Mouse (Mus musculus): Measurements from ENCODE around the gene Tifab. TPM values are rescaled to one million over a fixed set of nuclear protein-coding genes. Genes with fewer than 3 reads are reported as not detected.

The Tifab gene
- polyA plus RNA-seq, 1 experiment from 2014 or later: 4.8 TPM

GRCm38 (mm10) chr13:56134631-56135181 lies 44.0 kb downstream of the Tifab start:
- Histone ChIP-seq H3K27me3 (replicated peaks; ENCODE audit: control insufficient read depth, insufficient read depth, low read length) (no peaks in the 10 kb centered on the region), H3K9me3 (ENCODE audit: control insufficient read depth, low read length) (no peaks in the 10 kb centered on the region), H3K4me3 (ENCODE audit: low read length) (peak overlapping the region; percentile 86), H3K4me2 (ENCODE audit: low read depth, low read length) (peak overlapping the region; percentile 86), H3K9ac (ENCODE audit: low read depth, low read length) (peak overlapping the region; percentile 98), H3K27ac (ENCODE audit: low read length) (peak overlapping the region; percentile 82), H3K4me1 (ENCODE audit: control insufficient read depth, insufficient read depth, low read length) (peaks cover 31% of the 10 kb centered on the region), H3K36me3 (ENCODE audit: control insufficient read depth, insufficient read depth, low read length) (no peaks in the 10 kb centered on the region; the same call in 1 of the 2 replicates)
- ATAC-seq: peak; percentile 39
- WGBS: under 1% methylated on average over 50 of the region's 50 CpGs

- no peak for ATAC-seq
- no peak overlapping the region for H3K27ac ChIP-seq (ENCODE audit: low read length)
These were observed 44.7 kb downstream of the Tifab start for GRCm38 (mm10) chr13:56134031-56134430.

GRCm38 (mm10) chr13:56132941-56133340 lies 45.7 kb downstream of the Tifab start:
- H3K4me1 ChIP-seq (ENCODE audit: control insufficient read depth, insufficient read depth, low read length): peaks cover 31% of the 10 kb centered on the region
- 81% methylated on average over 7 of the region's 7 CpGs for WGBS
- H3K9me3 ChIP-seq (ENCODE audit: control insufficient read depth, low read length): 0 out of 2 replicates have a peak, but pooled peaks cover 5% of the 10 kb centered on the region
- no peaks in the 10 kb centered on the region for H3K27me3 ChIP-seq (replicated peaks; ENCODE audit: control insufficient read depth, insufficient read depth, low read length)
- no peak overlapping the region for H3K4me3 ChIP-seq (ENCODE audit: low read length)
- H3K4me2 ChIP-seq (ENCODE audit: low read depth, low read length): 0 out of 2 replicates have a peak overlapping the region, but pooled peaks have one; percentile 22
- H3K36me3 ChIP-seq (ENCODE audit: control insufficient read depth, insufficient read depth, low read length): peaks cover 5% of the 10 kb centered on the region
- ATAC-seq: no peak
- H3K27ac ChIP-seq (ENCODE audit: low read length): no peak overlapping the region
- no peak overlapping the region for H3K9ac ChIP-seq (ENCODE audit: low read depth, low read length)

More at GRCm38 (mm10) chr13:56134031-56134430, 44.7 kb downstream of the Tifab start:
- Histone ChIP-seq H3K4me1 (ENCODE audit: control insufficient read depth, insufficient read depth, low read length) (peaks cover 31% of the 10 kb centered on the region), H3K4me3 (ENCODE audit: low read length) (peak overlapping the region; percentile 86), H3K27me3 (replicated peaks; ENCODE audit: control insufficient read depth, insufficient read depth, low read length) (no peaks in the 10 kb centered on the region), H3K9me3 (ENCODE audit: control insufficient read depth, low read length) (no peaks in the 10 kb centered on the region), H3K36me3 (ENCODE audit: control insufficient read depth, insufficient read depth, low read length) (no peaks in the 10 kb centered on the region; the same call in 1 of the 2 replicates), H3K9ac (ENCODE audit: low read depth, low read length) (peak overlapping the region; percentile 98), H3K4me2 (ENCODE audit: low read depth, low read length) (peak overlapping the region; percentile 86)
- WGBS: 48% methylated on average over 5 of the region's 5 CpGs

- WGBS: 68% methylated on average over 11 of the region's 11 CpGs
- Histone ChIP-seq H3K9ac (ENCODE audit: low read depth, low read length) (no peak overlapping the region), H3K4me2 (ENCODE audit: low read depth, low read length) (0 out of 2 replicates have a peak overlapping the region, but pooled peaks have one; percentile 22), H3K4me3 (ENCODE audit: low read length) (no peak overlapping the region), H3K27me3 (replicated peaks; ENCODE audit: control insufficient read depth, insufficient read depth, low read length) (no peaks in the 10 kb centered on the region), H3K4me1 (ENCODE audit: control insufficient read depth, insufficient read depth, low read length) (peaks cover 31% of the 10 kb centered on the region), H3K36me3 (ENCODE audit: control insufficient read depth, insufficient read depth, low read length) (peaks cover 10% of the 10 kb centered on the region), H3K9me3 (ENCODE audit: control insufficient read depth, low read length) (0 out of 2 replicates have a peak, but pooled peaks cover 5% of the 10 kb centered on the region), H3K27ac (ENCODE audit: low read length) (no peak overlapping the region)
- ATAC-seq: no peak
These were observed 46.3 kb downstream of the Tifab start for GRCm38 (mm10) chr13:56132326-56132936.

- ATAC-seq: no peak
- peaks cover 25% of the 10 kb centered on the region for H3K36me3 ChIP-seq (ENCODE audit: control insufficient read depth, insufficient read depth, low read length)
- H3K27ac ChIP-seq (ENCODE audit: low read length): no peak overlapping the region
- H3K4me3 ChIP-seq (ENCODE audit: low read length): no peak overlapping the region
- no peaks in the 10 kb centered on the region for H3K27me3 ChIP-seq (replicated peaks; ENCODE audit: control insufficient read depth, insufficient read depth, low read length)
- H3K9ac ChIP-seq (ENCODE audit: low read depth, low read length): no peak overlapping the region
- WGBS: 70% methylated on average over 8 of the region's 8 CpGs
- H3K4me1 ChIP-seq (ENCODE audit: control insufficient read depth, insufficient read depth, low read length): peaks cover 23% of the 10 kb centered on the region
- H3K9me3 ChIP-seq (ENCODE audit: control insufficient read depth, low read length): 0 out of 2 replicates have a peak, but pooled peaks cover 5% of the 10 kb centered on the region
- no peak overlapping the region for H3K4me2 ChIP-seq (ENCODE audit: low read depth, low read length)
These were observed 48.1 kb downstream of the Tifab start for GRCm38 (mm10) chr13:56130544-56130943.

GRCm38 (mm10) chr13:56129578-56129977 lies 49.1 kb downstream of the Tifab start:
- Histone ChIP-seq H3K4me1 (ENCODE audit: control insufficient read depth, insufficient read depth, low read length) (peaks cover 23% of the 10 kb centered on the region), H3K9me3 (ENCODE audit: control insufficient read depth, low read length) (0 out of 2 replicates have a peak, but pooled peaks cover 5% of the 10 kb centered on the region), H3K4me2 (ENCODE audit: low read depth, low read length) (no peak overlapping the region), H3K9ac (ENCODE audit: low read depth, low read length) (no peak overlapping the region), H3K36me3 (ENCODE audit: control insufficient read depth, insufficient read depth, low read length) (peaks cover 30% of the 10 kb centered on the region), H3K27me3 (replicated peaks; ENCODE audit: control insufficient read depth, insufficient read depth, low read length) (no peaks in the 10 kb centered on the region), H3K4me3 (ENCODE audit: low read length) (no peak overlapping the region), H3K27ac (ENCODE audit: low read length) (no peak overlapping the region)
- ATAC-seq: no peak
- WGBS: 97% methylated on average over 3 of the region's 3 CpGs

GRCm38 (mm10) chr13:56129014-56129413 lies 49.7 kb downstream of the Tifab start:
- Histone ChIP-seq H3K36me3 (ENCODE audit: control insufficient read depth, insufficient read depth, low read length) (peaks cover 33% of the 10 kb centered on the region), H3K27me3 (replicated peaks; ENCODE audit: control insufficient read depth, insufficient read depth, low read length) (no peaks in the 10 kb centered on the region), H3K4me3 (ENCODE audit: low read length) (no peak overlapping the region), H3K4me2 (ENCODE audit: low read depth, low read length) (no peak overlapping the region), H3K9me3 (ENCODE audit: control insufficient read depth, low read length) (0 out of 2 replicates have a peak, but pooled peaks cover 5% of the 10 kb centered on the region), H3K27ac (ENCODE audit: low read length) (no peak overlapping the region), H3K9ac (ENCODE audit: low read depth, low read length) (no peak overlapping the region), H3K4me1 (ENCODE audit: control insufficient read depth, insufficient read depth, low read length) (peaks cover 21% of the 10 kb centered on the region)
- WGBS: 81% methylated on average over 4 of the region's 4 CpGs
- ATAC-seq: no peak

GRCm38 (mm10) chr13:56125632-56126031 lies 53.1 kb downstream of the Tifab start:
- H3K9me3 ChIP-seq (ENCODE audit: control insufficient read depth, low read length): 0 out of 2 replicates have a peak, but pooled peaks cover 5% of the 10 kb centered on the region
- H3K4me2 ChIP-seq (ENCODE audit: low read depth, low read length): no peak overlapping the region
- H3K4me1 ChIP-seq (ENCODE audit: control insufficient read depth, insufficient read depth, low read length): no peaks in the 10 kb centered on the region
- WGBS: 83% methylated on average over 10 of the region's 10 CpGs
- H3K27me3 ChIP-seq (replicated peaks; ENCODE audit: control insufficient read depth, insufficient read depth, low read length): no peaks in the 10 kb centered on the region
- no peak overlapping the region for H3K4me3 ChIP-seq (ENCODE audit: low read length)
- peaks cover 53% of the 10 kb centered on the region for H3K36me3 ChIP-seq (ENCODE audit: control insufficient read depth, insufficient read depth, low read length)
- ATAC-seq: peak; percentile 61
- H3K9ac ChIP-seq (ENCODE audit: low read depth, low read length): no peak overlapping the region
- H3K27ac ChIP-seq (ENCODE audit: low read length): no peak overlapping the region

All from intestine, embryonic 16.5 days (tissue).